Mouse (Mus musculus): ENCODE measurements around the gene Ptprg.

GRCm38 (mm10) chr14:12185040-12185439 is 631.7 kb downstream of the Ptprg start:
- TF ChIP-seq POLR2A (IDR thresholded peaks at IDR 0.05; ENCODE audit: insufficient read depth, low read depth, low read length) (no peak), CTCF (IDR thresholded peaks at IDR 0.05) (no peak)
